Mouse (Mus musculus) heart, embryonic 13.5 days (tissue): ENCODE measurements around the gene Vwa7. TPM values are rescaled to one million over a fixed set of nuclear protein-coding genes. Genes with fewer than 3 reads are reported as not detected.

Source experiments
- ATAC-seq: fragments of 200-750 bp; cut with Nextera tagmentation; 2 replicates; pipeline ENCODE4 v1.8.0; 2017; ENCODE audit warnings: moderate TSS enrichment; ENCODE audit not compliant: insufficient number of reproducible peaks, low FRiP score, low TSS enrichment; ENCODE audit errors: extremely low read depth
- H3K27ac ChIP-seq: fragments of 300-500 bp; sonication (generic); replicated peaks from 2 replicates; pipeline ENCODE4 v1.5.1; 2015; ENCODE audit warnings: moderate library complexity, mild to moderate bottlenecking, inconsistent platforms
- H3K27me3 ChIP-seq: fragments of 300-500 bp; sonication (generic); replicated peaks from 2 replicates; pipeline ENCODE4 v1.6.1; 2015; ENCODE audit warnings: mild to moderate bottlenecking, inconsistent platforms
- H3K36me3 ChIP-seq: fragments of 300-500 bp; sonication (generic); 2 replicates; pipeline ENCODE4 v1.6.1; 2015; ENCODE audit warnings: mild to moderate bottlenecking, inconsistent platforms
- H3K4me1 ChIP-seq: fragments of 300-500 bp; sonication (generic); 2 replicates; pipeline ENCODE4 v1.6.1; 2015; ENCODE audit warnings: inconsistent platforms
- H3K4me2 ChIP-seq: fragments of 300-500 bp; sonication (generic); 2 replicates; pipeline ENCODE4 v1.6.1; 2015; ENCODE audit warnings: inconsistent platforms, mild to moderate bottlenecking, moderate library complexity
- H3K4me3 ChIP-seq: fragments of 300-500 bp; sonication (generic); 2 replicates; pipeline ENCODE4 v1.5.1; 2015; ENCODE audit warnings: moderate library complexity, mild to moderate bottlenecking, inconsistent platforms
- H3K9ac ChIP-seq: fragments of 300-500 bp; sonication (generic); 2 replicates; pipeline ENCODE4 v1.6.1; 2015; ENCODE audit warnings: inconsistent platforms, mild to moderate bottlenecking, moderate library complexity
- H3K9me3 ChIP-seq: fragments of 300-500 bp; sonication (generic); 2 replicates; pipeline ENCODE4 v1.6.1; 2016; ENCODE audit warnings: inconsistent platforms
- WGBS: fragments of 180-500 bp; shearing (Covaris S2); methylation state at CpG from one replicate; pipeline ENCODE4 v1.1.7; 2015; ENCODE audit warnings: mixed read lengths; 5-methylcytosine and 5-hydroxymethylcytosine counted together
- polyA plus RNA-seq: library from polyadenylated mRNA; unstranded; fragments of >200 nt; fragmentation: Nextera tagmentation; extraction: Ambion mirVana; gene quantifications from 2 replicates; pipeline ENCODE4 v1.2.1, GENCODE M21; 2015

Gene Vwa7
- polyA plus RNA-seq, 1 experiment from 2014 or later = 0.45 TPM

- no peaks in the 10 kb centered on the region for H3K9me3 ChIP-seq
- peak overlapping the region; percentile 82 for H3K4me2 ChIP-seq
- H3K4me1 ChIP-seq = peaks cover 53% of the 10 kb centered on the region
- peaks cover 29% of the 10 kb centered on the region for H3K27me3 ChIP-seq
- peak overlapping the region; percentile 86 for H3K4me3 ChIP-seq
- H3K36me3 ChIP-seq = peaks cover 58% of the 10 kb centered on the region
- peak overlapping the region; percentile 97 for H3K9ac ChIP-seq
- no peak for ATAC-seq
- WGBS = 66% methylated on average over 22 of the region's 22 CpGs
- no peak overlapping the region for H3K27ac ChIP-seq
Measured at GRCm38 (mm10) chr17:35060737-35061297, 44.4 kb downstream of the Vwa7 start.

- no peak overlapping the region for H3K4me2 ChIP-seq
- H3K9me3 ChIP-seq = no peaks in the 10 kb centered on the region
- no peak for ATAC-seq
- peaks cover 33% of the 10 kb centered on the region for H3K27me3 ChIP-seq
- H3K4me1 ChIP-seq = peaks cover 52% of the 10 kb centered on the region
- no peak overlapping the region for H3K27ac ChIP-seq
- peaks cover 53% of the 10 kb centered on the region for H3K36me3 ChIP-seq
- WGBS = 75% methylated on average over 8 of the region's 8 CpGs
- no peak overlapping the region; the same call in 1 of the 2 replicates for H3K4me3 ChIP-seq
- 0 out of 2 replicates have a peak overlapping the region, but pooled peaks have one; percentile 28 for H3K9ac ChIP-seq
Measured at GRCm38 (mm10) chr17:35061299-35061698, 44.9 kb downstream of the Vwa7 start.

GRCm38 (mm10) chr17:35063466-35063865 is 47.1 kb downstream of the Vwa7 start:
- peaks cover 46% of the 10 kb centered on the region for H3K4me1 ChIP-seq
- H3K9me3 ChIP-seq = no peaks in the 10 kb centered on the region
- H3K9ac ChIP-seq = no peak overlapping the region
- no peak overlapping the region for H3K27ac ChIP-seq
- H3K4me3 ChIP-seq = no peak overlapping the region
- H3K36me3 ChIP-seq = peaks cover 32% of the 10 kb centered on the region
- H3K4me2 ChIP-seq = no peak overlapping the region
- 74% methylated on average over 3 of the region's 3 CpGs for WGBS
- H3K27me3 ChIP-seq = peaks cover 55% of the 10 kb centered on the region
- no peak for ATAC-seq

GRCm38 (mm10) chr17:35064378-35064877 is 48.0 kb downstream of the Vwa7 start:
- Histone ChIP-seq H3K9ac (peak overlapping the region; percentile 71), H3K36me3 (peaks cover 30% of the 10 kb centered on the region), H3K4me2 (peak overlapping the region; percentile 77), H3K4me3 (peak overlapping the region; percentile 47), H3K4me1 (peaks cover 43% of the 10 kb centered on the region), H3K9me3 (no peaks in the 10 kb centered on the region), H3K27ac (no peak overlapping the region; the same call in 1 of the 2 replicates), H3K27me3 (peaks cover 65% of the 10 kb centered on the region)
- 25% methylated on average over 10 of the region's 10 CpGs for WGBS
- no peak for ATAC-seq

- H3K27ac ChIP-seq = no peak within 1 kb of the TSS; the same call in 1 of the 2 replicates
- peak within 1 kb of the TSS; percentile 77 for H3K4me2 ChIP-seq
- H3K9me3 ChIP-seq = no peaks in the 10 kb centered on the region
- ATAC-seq = no peak; the same call in 1 of the 2 replicates
- peak within 1 kb of the TSS; percentile 71 for H3K9ac ChIP-seq
- peaks cover 67% of the 10 kb centered on the region for H3K27me3 ChIP-seq
- peaks cover 37% of the 10 kb centered on the region for H3K4me1 ChIP-seq
- peaks cover 30% of the 10 kb centered on the region for H3K36me3 ChIP-seq
- peak within 1 kb of the TSS; percentile 47 for H3K4me3 ChIP-seq
- 2% methylated on average over 48 of the region's 48 CpGs for WGBS
Measured at GRCm38 (mm10) chr17:35064951-35065947, 48.9 kb downstream of the Vwa7 start, which contains the start of gene Ly6g6c. Gene Ly6g6c, plus strand, starts transcription at chr17:35065388.

- WGBS = 38% methylated on average over 10 of the region's 10 CpGs
- H3K36me3 ChIP-seq = peaks cover 23% of the 10 kb centered on the region
- peak within 1 kb of the TSS; percentile 71 for H3K9ac ChIP-seq
- peak within 1 kb of the TSS; percentile 77 for H3K4me2 ChIP-seq
- peak within 1 kb of the TSS; percentile 47 for H3K4me3 ChIP-seq
- H3K4me1 ChIP-seq = peaks cover 35% of the 10 kb centered on the region
- no peak for ATAC-seq
- H3K27me3 ChIP-seq = peaks cover 67% of the 10 kb centered on the region
- H3K27ac ChIP-seq = no peak within 1 kb of the TSS
- H3K9me3 ChIP-seq = no peaks in the 10 kb centered on the region
Measured at GRCm38 (mm10) chr17:35066084-35066483, 49.7 kb downstream of the Vwa7 start, which contains the start of gene Mpig6b. Gene Mpig6b, minus strand, starts transcription at chr17:35066184.

- 69% methylated on average over 17 of the region's 17 CpGs for WGBS
- Histone ChIP-seq H3K27ac (no peak overlapping the region), H3K27me3 (peaks cover 63% of the 10 kb centered on the region), H3K36me3 (0 out of 2 replicates have a peak, but pooled peaks cover under 1% of the 10 kb centered on the region), H3K4me2 (no peak overlapping the region), H3K4me3 (no peak overlapping the region), H3K9ac (no peak overlapping the region), H3K4me1 (peaks cover 28% of the 10 kb centered on the region), H3K9me3 (no peaks in the 10 kb centered on the region)
- no peak for ATAC-seq
Measured at GRCm38 (mm10) chr17:35068213-35068914, 52.0 kb downstream of the Vwa7 start.

- H3K9me3 ChIP-seq = peaks cover 2% of the 10 kb centered on the region; the same call in 1 of the 2 replicates
- H3K4me1 ChIP-seq = peaks cover 11% of the 10 kb centered on the region
- 38% methylated on average over 6 of the region's 6 CpGs for WGBS
- peaks cover 40% of the 10 kb centered on the region for H3K27me3 ChIP-seq
- no peak overlapping the region for H3K27ac ChIP-seq
- no peak overlapping the region for H3K9ac ChIP-seq
- ATAC-seq = no peak
- no peak overlapping the region for H3K4me3 ChIP-seq
- no peak overlapping the region for H3K4me2 ChIP-seq
- no peaks in the 10 kb centered on the region for H3K36me3 ChIP-seq
Measured at GRCm38 (mm10) chr17:35070556-35071229, 54.3 kb downstream of the Vwa7 start.

GRCm38 (mm10) chr17:35071454-35071853 is 55.1 kb downstream of the Vwa7 start:
- H3K27ac ChIP-seq = no peak overlapping the region
- H3K36me3 ChIP-seq = no peaks in the 10 kb centered on the region
- ATAC-seq = no peak
- H3K4me2 ChIP-seq = no peak overlapping the region
- H3K4me3 ChIP-seq = no peak overlapping the region
- H3K9ac ChIP-seq = no peak overlapping the region
- H3K9me3 ChIP-seq = peaks cover 2% of the 10 kb centered on the region; the same call in 1 of the 2 replicates
- 71% methylated on average over 9 of the region's 9 CpGs for WGBS
- H3K4me1 ChIP-seq = peaks cover 6% of the 10 kb centered on the region; the same call in 1 of the 2 replicates
- H3K27me3 ChIP-seq = peaks cover 32% of the 10 kb centered on the region

GRCm38 (mm10) chr17:35074097-35074496 is 57.7 kb downstream of the Vwa7 start:
- Histone ChIP-seq H3K4me3 (no peak overlapping the region), H3K36me3 (no peaks in the 10 kb centered on the region), H3K9me3 (peaks cover 2% of the 10 kb centered on the region; the same call in 1 of the 2 replicates), H3K27ac (no peak overlapping the region), H3K4me1 (peaks cover 22% of the 10 kb centered on the region), H3K4me2 (no peak overlapping the region), H3K9ac (0 out of 2 replicates have a peak overlapping the region, but pooled peaks have one; percentile 37), H3K27me3 (peaks cover 11% of the 10 kb centered on the region)
- WGBS = 49% methylated on average over 17 of the region's 17 CpGs
- no peak for ATAC-seq
